Mouse (Mus musculus): Measurements from ENCODE around the gene Lcn4.

DNA sequence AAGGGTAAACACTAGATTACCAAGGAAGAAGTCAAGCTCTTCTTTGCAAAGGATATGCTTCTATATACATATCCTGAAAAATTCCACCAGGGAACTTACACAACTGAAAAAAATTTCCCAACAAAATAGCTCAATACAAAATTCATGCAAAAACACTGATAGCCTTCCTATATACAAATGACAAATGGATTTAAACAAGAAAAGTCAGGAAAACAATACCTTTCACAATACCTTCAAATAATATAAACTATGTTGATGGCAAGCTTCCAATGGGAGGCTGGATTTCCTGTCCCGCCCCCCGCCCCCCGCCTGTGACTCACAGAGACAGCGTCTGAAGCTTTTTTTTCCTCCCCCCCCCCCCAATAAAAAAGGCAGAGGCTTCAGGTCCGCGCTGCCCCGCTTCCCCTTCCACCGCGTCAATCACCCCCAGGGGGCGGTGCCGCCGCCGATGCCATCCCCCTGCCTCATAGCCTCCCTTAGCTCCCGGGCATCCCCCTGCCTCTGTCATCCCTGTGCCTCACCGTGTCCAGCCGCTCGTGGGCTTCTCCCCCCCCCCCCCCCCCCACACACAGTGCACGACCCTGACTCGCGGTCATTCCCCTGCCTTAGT, 9.8 kb downstream of the Lcn4 start:
- TF ChIP-seq CTCF (IDR thresholded peaks at IDR 0.05; ENCODE audit: control insufficient read depth, insufficient read depth, insufficient replicate concordance, low read depth, low read length) (no peak), POLR2A (IDR thresholded peaks at IDR 0.05; ENCODE audit: control insufficient read depth, low read depth, low read length) (no peak)

Data from testis, adult 2 months (tissue).